Mouse (Mus musculus) kidney, postnatal 14 days (tissue): Measurements from ENCODE around the gene 1810055G02Rik.

ENCODE experiments used
- DNase-seq: peaks from one replicate; pipeline ENCODE4 v3.0.0; 2022; ENCODE audit warnings: mixed read lengths

Gene 1810055G02Rik

GRCm38 (mm10) chr19:3708078-3709012, at the start of gene 1810055G02Rik:
Gene 1810055G02Rik (plus strand): TSS chr19:3708293.
- DNase-seq, result peak; percentile 99

DNA sequence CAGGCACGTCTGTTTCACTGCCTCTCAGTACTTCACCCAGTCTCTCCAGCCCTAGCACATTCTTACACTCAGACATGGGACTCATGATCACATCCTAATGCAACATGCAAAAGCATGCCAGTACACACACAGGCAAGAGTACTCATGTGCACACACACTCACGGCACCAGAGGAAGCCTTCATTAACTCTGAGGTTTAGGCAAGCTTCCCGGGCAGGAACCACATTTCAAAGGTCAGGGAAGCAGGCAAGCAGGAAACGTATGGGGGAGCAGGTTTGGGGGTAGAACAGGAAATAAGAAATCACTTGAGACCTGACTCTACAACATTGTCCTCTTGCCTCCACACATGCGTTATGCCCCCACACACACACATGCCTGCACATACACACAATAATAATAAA, 42.6 kb upstream of the 1810055G02Rik start:
- DNase-seq, result peak; percentile 78

GRCm38 (mm10) chr19:3666632-3667031, 41.5 kb upstream of the 1810055G02Rik start:
- no peak for DNase-seq

- DNase-seq, result peak; percentile 69
Measured at GRCm38 (mm10) chr19:3667155-3667895, 40.8 kb upstream of the 1810055G02Rik start.

DNA sequence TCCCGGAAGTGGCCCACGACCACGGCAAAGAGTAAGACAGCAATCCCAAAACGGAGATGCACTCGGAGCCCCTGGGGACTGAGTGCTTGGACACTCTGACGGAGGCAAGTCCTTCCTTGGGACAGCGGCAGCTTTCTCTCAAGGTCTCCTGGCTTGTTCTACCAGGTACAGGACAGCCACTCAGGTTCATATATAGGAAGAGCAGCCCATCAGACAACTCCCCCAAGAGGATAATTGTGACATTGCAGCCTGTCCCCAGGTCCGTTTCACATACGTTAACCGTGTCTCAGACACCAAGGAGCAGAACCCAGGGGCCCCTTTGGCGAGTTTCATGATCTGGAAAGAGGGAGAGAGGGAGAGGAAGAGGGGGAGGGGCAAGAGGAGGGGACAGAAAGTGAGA, 40.1 kb upstream of the 1810055G02Rik start:
- DNase-seq, result no peak

GRCm38 (mm10) chr19:3668551-3668950, 39.5 kb upstream of the 1810055G02Rik start:
- DNase-seq, result no peak

DNA sequence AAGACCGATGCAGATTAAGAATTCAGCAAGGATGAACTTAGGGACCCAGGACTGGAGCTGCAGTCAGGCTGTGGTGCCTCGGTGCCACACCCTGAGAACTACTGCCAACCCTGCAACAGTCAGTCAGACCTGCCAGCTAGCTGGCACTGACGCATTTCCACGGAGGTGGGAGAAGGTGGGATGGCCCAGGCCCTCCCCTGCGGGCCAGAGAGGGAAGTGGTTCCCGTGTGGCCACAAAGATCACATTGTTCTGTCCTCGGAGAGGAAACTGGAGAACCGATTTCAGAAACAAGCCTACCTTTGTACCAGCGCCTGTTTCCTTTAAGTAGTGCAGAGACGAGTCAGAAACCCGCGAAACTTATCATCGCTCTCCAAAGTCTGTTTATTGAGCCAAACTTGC, 39.0 kb upstream of the 1810055G02Rik start:
- DNase-seq, result peak; percentile 64

GRCm38 (mm10) chr19:3673149-3673548, 34.9 kb upstream of the 1810055G02Rik start:
- no peak for DNase-seq

GRCm38 (mm10) chr19:3674122-3674855, 33.8 kb upstream of the 1810055G02Rik start:
- peak; percentile 64 for DNase-seq

DNA sequence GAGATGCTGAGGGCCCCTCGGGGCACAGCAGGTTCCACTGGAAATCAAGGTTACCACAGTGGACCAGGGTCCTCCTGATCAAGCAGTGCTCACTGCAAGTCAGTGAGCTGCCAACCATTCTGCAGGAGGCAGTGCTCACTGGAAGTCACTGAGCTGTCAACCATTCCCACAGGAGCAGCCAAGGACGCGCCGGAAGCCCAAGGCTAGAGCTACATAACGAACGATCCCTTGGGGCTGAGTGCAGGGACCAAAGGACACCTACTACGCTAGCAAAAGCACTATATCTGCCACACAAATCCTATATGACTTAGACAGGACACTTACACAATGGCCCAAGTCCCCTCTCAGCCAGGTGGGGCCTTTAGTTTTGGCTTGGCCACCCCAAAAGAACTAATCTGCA, 27.4 kb upstream of the 1810055G02Rik start:
- peak; percentile 67 for DNase-seq

DNA sequence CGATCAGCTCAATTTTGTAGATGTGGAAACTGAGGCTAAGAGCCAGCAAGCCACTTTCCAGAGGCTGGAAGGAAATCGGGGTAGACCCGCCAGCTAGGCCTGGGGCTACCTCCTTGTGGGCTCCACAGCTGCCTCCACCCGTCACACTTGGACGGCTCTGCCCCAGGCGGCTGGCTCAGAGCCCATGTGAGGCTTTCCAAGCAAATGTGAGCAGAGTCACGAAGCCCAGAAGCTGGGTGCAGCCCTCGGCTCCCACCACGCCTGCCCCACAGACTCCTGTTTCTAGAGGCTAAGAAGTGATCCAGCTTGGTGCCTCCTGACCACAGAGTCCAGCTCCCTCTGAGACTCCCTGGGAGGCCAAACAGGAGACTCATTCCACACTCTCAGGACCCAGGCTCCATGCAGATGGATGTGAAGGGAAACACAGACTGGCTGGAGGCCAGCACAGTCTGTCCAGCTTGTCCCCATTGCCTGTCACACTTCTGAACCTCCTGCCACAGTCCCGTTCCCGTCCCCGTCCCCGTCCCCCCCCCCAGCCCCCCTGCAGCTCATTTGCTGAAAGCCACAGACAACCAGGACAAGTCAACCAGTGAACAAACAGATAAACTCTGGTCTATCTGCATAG, 26.7 kb upstream of the 1810055G02Rik start:
- DNase-seq, result peak; percentile 92

- DNase-seq, result no peak
Measured at GRCm38 (mm10) chr19:3684414-3684813, 23.7 kb upstream of the 1810055G02Rik start.

- no peak for DNase-seq
Measured at GRCm38 (mm10) chr19:3684957-3685580, 23.0 kb upstream of the 1810055G02Rik start.

DNA sequence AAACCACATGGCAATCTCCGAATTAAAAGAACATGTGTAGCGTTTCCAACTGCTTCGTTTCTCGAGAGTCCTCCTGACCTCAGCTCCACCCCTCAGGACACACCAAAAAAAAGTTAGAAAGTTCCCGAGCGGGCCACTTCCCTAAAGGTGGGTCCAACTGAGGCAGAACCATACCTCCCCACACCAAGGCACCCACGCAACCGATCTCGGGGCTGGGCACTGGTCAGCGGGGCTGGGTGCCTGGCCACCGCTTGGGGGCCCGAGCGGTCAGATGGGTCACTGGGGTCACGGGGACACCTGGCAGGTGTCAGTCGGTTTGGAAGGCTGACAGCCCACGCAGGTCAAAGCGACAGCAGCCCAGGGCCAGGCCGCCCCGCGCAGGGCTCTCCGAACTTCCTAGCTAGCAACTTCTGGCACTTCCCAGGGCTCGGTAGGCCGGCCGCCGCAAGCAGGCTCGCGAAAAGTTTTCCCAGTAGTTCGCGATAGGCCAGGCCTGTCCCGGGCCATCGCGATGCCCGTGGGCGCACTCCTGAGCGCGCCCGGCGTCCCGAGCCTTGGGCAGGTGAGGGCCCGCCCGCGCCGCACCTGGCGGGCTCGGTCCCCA, 22.4 kb upstream of the 1810055G02Rik start:
- peak; percentile 62 for DNase-seq

DNA sequence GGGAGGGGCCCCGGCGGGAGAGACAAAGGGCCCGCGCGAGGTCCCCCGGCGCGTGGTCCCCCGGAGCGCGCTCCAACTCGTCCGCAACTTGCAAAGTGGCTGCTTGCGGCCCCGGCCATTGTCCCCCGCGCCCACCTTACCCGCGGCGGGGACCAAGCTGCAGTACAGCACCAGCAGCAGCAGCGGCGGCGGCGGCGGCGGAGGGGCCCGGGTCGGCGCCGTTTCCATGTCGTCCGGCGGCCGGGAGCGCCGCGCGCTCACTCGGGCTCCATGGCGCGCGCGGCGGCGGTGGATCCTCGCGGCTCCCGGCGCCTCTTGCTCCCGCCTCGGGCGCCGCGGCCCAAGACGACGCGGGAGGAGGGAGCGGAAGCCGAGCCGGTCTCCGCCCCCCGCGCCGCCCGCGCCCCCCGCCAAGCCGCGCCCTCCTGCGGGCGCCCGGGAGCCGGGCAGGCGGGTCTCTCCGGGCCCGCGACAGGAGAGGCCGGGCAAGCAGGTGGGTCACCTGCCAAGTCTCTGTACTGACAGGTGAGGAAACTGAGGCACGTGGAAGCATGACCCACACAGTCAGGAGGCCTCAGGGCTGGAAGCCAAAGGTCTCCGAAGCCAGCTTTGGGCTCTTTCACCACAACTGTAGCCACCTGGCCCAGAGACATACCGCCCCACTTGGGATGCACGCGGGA, 21.7 kb upstream of the 1810055G02Rik start, which contains the start of gene Lrp5:
Lrp5 (minus strand) TSS at position 350 of the 680 bp plus-strand sequence.
- peak; percentile 85 for DNase-seq

- peak; percentile 69 for DNase-seq
Measured at GRCm38 (mm10) chr19:3687676-3688171, 20.4 kb upstream of the 1810055G02Rik start.

DNA sequence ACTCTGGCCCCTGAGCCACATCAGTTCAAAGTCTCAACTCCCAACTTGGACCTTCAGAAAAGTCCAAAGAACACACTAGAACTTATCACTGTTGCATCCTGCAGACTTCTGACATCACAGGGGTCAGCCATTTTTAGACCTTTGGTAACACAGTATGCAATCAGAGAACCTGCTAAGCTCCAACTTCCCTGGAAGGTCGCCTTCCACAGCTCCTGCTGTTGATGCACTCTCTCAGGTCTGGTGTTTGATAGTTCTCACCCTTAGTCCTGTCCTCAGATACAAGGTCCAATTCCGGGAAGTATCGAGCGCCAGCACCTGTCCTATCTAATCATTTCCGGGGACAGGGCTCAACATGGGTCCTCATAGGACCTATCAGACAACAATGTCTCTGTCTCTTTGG, 16.8 kb upstream of the 1810055G02Rik start:
- DNase-seq, result no peak

- DNase-seq, result no peak
Measured at GRCm38 (mm10) chr19:3692414-3693145, 15.5 kb upstream of the 1810055G02Rik start.

DNA sequence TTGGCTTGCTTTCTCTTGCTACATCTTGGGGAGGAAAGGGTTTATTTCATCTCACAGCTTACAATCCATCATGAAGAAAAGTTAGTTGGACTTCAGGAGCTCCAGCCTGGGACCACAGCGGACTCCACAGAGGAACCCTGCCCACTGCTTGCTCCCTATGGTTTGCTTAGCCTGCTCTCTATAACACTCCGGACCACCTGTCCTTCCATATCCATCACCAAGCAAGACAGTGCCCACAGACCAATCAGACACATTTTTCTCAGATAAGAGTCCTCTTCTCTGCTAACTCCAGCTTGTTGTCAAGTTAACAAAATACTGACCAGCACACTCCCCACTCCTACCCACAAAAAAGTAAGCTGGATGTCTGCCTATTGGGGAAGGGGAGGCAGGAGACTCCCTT, 13.6 kb upstream of the 1810055G02Rik start:
- DNase-seq, result no peak

- DNase-seq, result no peak
Measured at GRCm38 (mm10) chr19:3695006-3695405, 13.1 kb upstream of the 1810055G02Rik start.
